Mouse (Mus musculus) c-Kit-positive CD71-positive TER-119-negative erythroid progenitor cells, embryonic 14.5 days (primary cell): Measurements from ENCODE around the gene Aagab.

Experiments used
- DNase-seq: peaks from one replicate; pipeline ENCODE4 v3.0.0-alpha.2; 2013; ENCODE audit warnings: low read depth

Gene Aagab

GRCm38 (mm10) chr9:63602043-63602939, at the start of gene Aagab, which contains the start of gene Iqch:
Aagab (plus strand) TSS chr9:63602660.
Iqch (minus strand) TSS chr9:63602493.
- DNase-seq = peak; percentile 87

GRCm38 (mm10) chr9:63553628-63554027, 48.8 kb upstream of the Aagab start:
- DNase-seq = no peak

GRCm38 (mm10) chr9:63555460-63555990, 46.9 kb upstream of the Aagab start:
- no peak for DNase-seq

GRCm38 (mm10) chr9:63556316-63556715, 46.1 kb upstream of the Aagab start:
- DNase-seq = no peak

DNA sequence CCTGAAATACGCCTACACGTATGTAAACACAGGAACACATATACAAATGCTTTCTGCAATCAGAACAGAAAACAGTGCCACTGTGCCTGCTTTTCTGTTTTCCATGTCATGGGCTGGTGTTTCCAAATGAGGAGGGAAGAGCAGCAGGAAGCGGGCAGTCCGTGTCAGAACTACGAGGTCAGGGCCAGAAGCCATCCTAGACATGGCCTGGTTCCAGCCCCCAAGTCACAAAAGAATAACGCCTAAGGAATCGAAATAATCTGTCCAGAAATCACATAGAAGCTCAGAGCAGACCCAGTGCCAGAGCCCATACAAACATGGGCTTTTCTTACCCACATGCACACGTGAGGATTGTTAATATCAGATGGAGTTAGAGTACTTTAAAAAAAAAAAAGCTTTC, 45.5 kb upstream of the Aagab start:
- DNase-seq = no peak

DNA sequence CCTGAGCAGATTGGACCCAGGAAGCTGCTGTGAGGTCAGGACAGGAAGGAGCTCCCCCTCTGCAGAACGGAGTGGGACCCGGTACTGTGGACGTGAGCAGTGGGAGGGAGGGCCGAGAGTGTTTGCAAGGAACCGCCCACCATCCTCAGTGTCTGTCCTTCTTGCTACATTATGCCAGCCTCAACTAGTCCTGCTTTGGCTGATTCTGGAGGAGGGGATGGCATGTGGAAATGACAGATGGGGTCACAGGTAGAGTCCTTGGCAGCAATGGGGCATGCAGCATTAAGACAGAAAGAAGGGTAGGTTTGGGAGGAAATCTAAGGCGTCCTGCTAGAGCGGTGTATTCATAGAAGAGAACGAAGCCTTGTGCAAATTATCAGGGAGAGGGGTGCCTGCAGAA, 40.5 kb upstream of the Aagab start:
- DNase-seq = no peak

DNA sequence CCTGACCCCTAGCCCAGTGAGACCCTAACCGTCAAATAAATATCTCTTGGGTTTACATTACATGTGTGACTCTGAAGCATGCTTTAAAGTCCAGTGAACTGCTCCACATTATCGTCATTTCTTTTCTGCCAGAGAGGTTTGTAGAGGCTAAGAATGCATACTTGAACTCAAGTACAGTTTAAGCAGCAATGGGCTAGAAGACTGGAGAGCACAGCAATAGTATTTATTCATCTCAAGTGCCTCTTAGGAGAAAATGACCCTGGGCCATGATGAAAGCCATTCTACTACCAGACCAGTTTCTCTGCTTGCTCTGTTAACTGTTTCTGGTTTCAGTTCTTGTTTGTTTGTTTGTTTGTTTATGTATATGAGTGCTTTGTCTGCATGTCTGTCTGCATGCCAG, 39.0 kb upstream of the Aagab start:
- no peak for DNase-seq

- DNase-seq = no peak
Measured at GRCm38 (mm10) chr9:63568314-63568713, 34.1 kb upstream of the Aagab start.

- DNase-seq = no peak
Measured at GRCm38 (mm10) chr9:63568808-63569207, 33.7 kb upstream of the Aagab start.

DNA sequence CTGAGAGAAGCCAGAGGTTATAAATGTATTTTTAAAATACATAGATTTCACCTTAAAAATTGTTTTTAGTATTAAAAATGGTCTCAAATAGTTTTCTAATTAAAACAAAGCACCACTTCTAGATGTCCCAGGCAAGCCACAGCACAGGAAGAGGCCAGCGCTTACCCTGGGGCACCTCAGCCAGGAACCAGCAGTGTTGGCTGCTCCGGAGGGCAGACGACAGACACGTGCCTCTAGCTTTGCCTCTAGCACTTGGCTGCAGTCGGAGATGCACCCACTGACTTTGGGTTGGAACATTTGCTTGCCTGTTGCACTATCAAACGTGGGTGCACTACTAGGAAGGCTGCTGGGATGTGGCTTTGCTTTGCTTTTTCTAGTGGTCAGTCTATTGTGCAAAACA, 30.6 kb upstream of the Aagab start:
- DNase-seq = no peak

DNA sequence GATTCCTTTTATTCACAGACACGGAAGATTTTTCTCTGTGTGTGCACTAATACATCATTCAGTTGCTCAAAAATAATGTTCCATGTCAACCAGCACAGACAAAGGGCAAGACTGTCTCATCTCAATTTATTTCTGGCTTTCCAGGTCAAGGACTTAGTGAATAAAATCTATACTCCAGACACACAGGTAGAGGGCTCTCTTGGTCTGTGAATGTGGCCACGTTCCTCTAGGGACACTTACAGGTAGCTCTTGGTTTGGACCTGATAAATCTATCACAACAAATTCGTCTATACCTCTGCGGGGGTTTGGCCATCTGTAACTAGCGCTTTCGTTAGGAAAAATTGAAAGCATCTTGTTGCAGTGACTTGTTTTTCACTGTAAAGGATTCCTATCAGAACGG, 29.6 kb upstream of the Aagab start:
- no peak for DNase-seq

DNA sequence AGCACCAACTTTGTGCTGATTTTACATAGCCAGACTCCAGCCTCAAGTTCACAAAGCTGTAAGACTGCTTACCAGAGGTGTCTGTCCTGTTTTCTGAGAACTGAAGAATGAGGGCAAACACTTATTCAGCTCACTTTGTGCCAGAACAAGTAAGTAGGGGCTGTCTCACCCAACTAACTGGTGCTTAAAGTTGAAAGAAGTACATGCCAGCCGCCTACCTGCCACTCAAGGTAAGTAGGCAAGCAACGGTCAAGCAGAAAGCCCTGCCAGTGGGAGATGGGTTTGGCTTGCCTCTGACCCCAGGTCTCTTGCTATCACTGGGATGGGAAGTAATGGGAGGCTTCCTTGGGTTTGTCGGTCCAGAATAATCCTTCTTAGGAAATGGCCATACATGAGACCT, 25.0 kb upstream of the Aagab start:
- no peak for DNase-seq

- no peak for DNase-seq
Measured at GRCm38 (mm10) chr9:63579644-63580043, 22.8 kb upstream of the Aagab start.

GRCm38 (mm10) chr9:63580046-63580445, 22.4 kb upstream of the Aagab start:
- no peak for DNase-seq

- DNase-seq = no peak
Measured at GRCm38 (mm10) chr9:63581778-63582177, 20.7 kb upstream of the Aagab start.

- DNase-seq = no peak
Measured at GRCm38 (mm10) chr9:63585251-63585650, 17.2 kb upstream of the Aagab start.

GRCm38 (mm10) chr9:63589209-63589608, 13.3 kb upstream of the Aagab start:
- no peak for DNase-seq

DNA sequence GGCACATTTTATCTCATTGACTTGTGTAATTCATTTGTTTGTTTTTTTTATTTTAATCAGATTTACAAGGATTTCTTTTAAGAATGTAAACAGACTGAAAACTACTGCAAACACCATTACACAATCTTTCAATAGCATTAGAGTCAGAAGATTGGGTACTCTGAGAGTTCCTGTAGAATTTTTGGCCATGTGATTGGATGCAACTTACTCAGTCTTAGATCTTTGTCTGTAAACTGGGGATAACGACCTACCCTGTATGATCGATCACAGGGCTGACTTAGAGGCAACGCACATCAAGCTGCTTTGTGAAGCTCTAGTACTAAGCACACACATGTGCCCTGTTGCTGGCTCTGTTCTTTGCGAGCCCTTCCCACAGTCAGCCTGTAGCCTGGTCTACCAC, 11.9 kb upstream of the Aagab start:
- DNase-seq = no peak

GRCm38 (mm10) chr9:63591661-63592256, 10.7 kb upstream of the Aagab start:
- DNase-seq = no peak

- DNase-seq = no peak
Measured at GRCm38 (mm10) chr9:63595032-63595431, 7.4 kb upstream of the Aagab start.

GRCm38 (mm10) chr9:63595652-63596051, 6.8 kb upstream of the Aagab start:
- DNase-seq = no peak

- no peak for DNase-seq
Measured at GRCm38 (mm10) chr9:63596660-63597059, 5.8 kb upstream of the Aagab start.

GRCm38 (mm10) chr9:63603849-63604248, 1.4 kb downstream of the Aagab start:
- DNase-seq = peak; percentile 23
